Mouse (Mus musculus): Measurements from ENCODE around the gene Fam83e. TPM values are rescaled to one million over a fixed set of nuclear protein-coding genes. Genes with fewer than 3 reads are reported as not detected.

The Fam83e gene
- total RNA-seq (2012; rRNA removed) (0.95 and 1.0 TPM in 2 replicates), polyA plus RNA-seq (2012; ENCODE audit: insufficient read depth in 1 of 2, insufficient read length in 2 of 2, low read depth in 1 of 2, low replicate concordance in 2 of 2, missing spikeins in 1 of 2) (under 1 TPM in 1 of 2 experiments, not detected in 1; 0.43 TPM)

GRCm38 (mm10) chr7:45720413-45721233, at the start of gene Fam83e:
Fam83e (plus strand) TSS chr7:45721212.
- DNase-seq (ENCODE audit: low read depth, low spot score): peak; percentile 46
- Histone ChIP-seq H3K4me3 (ENCODE audit: control insufficient read depth in 1 of 2, insufficient read depth in 1 of 2, low read depth in 2 of 2, low read length in 2 of 2) (peak within 1 kb of the TSS in 1 of 2 experiments; percentile 69; a peak in 2 of 4 replicates), H3K9me3 (replicated peaks; ENCODE audit: insufficient read depth, low read length) (no peaks in the 10 kb centered on the region), H3K36me3 (ENCODE audit: control insufficient read depth in 1 of 2, insufficient read depth in 2 of 2, low read length in 2 of 2) (peaks cover 2% of the 10 kb centered on the region in 2 experiments; a peak in 3 of 4 replicates), H3K79me2 (ENCODE audit: control insufficient read depth, insufficient read depth, low read length, poor library complexity) (peaks cover 40% of the 10 kb centered on the region), H3K27ac (ENCODE audit: control insufficient read depth, low read depth, low read length) (no peak within 1 kb of the TSS), H3K9ac (ENCODE audit: control insufficient read depth, low read depth, low read length, poor library complexity, severe bottlenecking) (peak within 1 kb of the TSS; percentile 87; the same call in 1 of the 2 replicates), H3K4me1 (ENCODE audit: control insufficient read depth in 1 of 2, insufficient read depth in 2 of 2, low read length in 2 of 2) (peaks cover 0 to 3% of the 10 kb centered on the region in 2 experiments; a peak in 1 of 4 replicates), H3K27me3 (ENCODE audit: control insufficient read depth in 1 of 2, insufficient read depth in 2 of 2, low read length in 2 of 2) (no peaks in the 10 kb centered on the region)
- TF ChIP-seq POLR2A (IDR thresholded peaks at IDR 0.05; ENCODE audit: control insufficient read depth in 1 of 2, insufficient read depth in 1 of 2, low read depth in 1 of 2, low read length in 2 of 2, poor library complexity in 1 of 2) (peak in 1 of 2 experiments; percentile 54; a peak in 1 of 4 replicates), E2F4 (IDR thresholded peaks at IDR 0.05; ENCODE audit: borderline replicate concordance, low read depth, low read length) (no peak), CTCF (IDR thresholded peaks at IDR 0.05 in 2 of 3, conservative IDR thresholded peaks at IDR 0.05 in 1 of 3; ENCODE audit: control insufficient read depth in 1 of 3, insufficient read depth in 1 of 3, low read depth in 2 of 3, low read length in 3 of 3, poor library complexity in 1 of 3, severe bottlenecking in 1 of 3) (peak in 2 of 3 experiments; percentile 4 to 23; a peak in 3 of 6 replicates), MYC (IDR thresholded peaks at IDR 0.05; ENCODE audit: low read depth, low read length) (no peak)

DNA sequence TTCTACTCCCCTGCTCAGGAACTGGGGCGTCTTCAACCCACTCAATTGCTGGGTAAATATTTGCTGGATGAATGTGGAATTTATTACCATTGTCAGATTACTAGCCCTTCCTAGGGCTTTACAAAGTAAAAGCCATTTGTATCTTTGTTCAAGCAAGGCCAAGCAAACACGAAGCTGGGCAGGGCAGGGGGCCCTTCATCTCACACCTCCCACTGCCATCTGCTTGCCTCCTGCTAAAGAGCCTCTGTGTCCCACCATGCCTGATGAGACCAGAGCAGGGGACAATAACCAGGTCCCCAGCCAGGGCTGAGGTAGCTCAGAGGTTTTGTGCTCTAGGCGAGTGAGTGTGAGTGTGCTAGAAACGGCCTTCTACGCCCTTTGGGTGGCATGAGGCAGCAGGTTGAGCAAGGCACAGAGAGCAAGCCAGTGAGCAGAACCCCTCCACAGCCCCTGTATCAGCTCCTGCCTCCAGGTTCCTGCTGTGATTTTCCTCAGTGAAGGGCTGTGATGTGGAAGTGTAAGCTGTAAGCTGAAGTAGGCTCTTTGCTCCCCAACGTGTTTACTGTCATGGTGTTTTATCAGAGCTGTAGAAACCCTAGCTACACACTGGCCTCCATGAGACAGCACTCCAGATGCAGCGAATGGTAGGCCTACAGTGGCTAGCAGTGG, 43.3 kb upstream of the Fam83e start:
- TF ChIP-seq ZKSCAN1 (IDR thresholded peaks at IDR 0.05; ENCODE audit: low read depth, low read length) (no peak), MAZ (IDR thresholded peaks at IDR 0.05; ENCODE audit: low read depth, low read length) (no peak), ZMIZ1 (IDR thresholded peaks at IDR 0.05; ENCODE audit: low read depth, low read length) (no peak), GABPA (IDR thresholded peaks at IDR 0.05; ENCODE audit: low read depth, low read length) (no peak), JUND (IDR thresholded peaks at IDR 0.05; ENCODE audit: low read depth, low read length) (no peak), MAX (IDR thresholded peaks at IDR 0.05; ENCODE audit: low read length) (no peak), RCOR1 (IDR thresholded peaks at IDR 0.05; ENCODE audit: low read depth, low read length) (no peak), POLR2A (IDR thresholded peaks at IDR 0.05; ENCODE audit: control insufficient read depth in 1 of 2, insufficient read depth in 1 of 2, low read depth in 1 of 2, low read length in 2 of 2, poor library complexity in 1 of 2) (no peak), EP300 (IDR thresholded peaks at IDR 0.05; ENCODE audit: low read depth in 1 of 2, low read length in 2 of 2) (no peak), TBP (IDR thresholded peaks at IDR 0.05; ENCODE audit: low read depth, low read length) (no peak), POLR2AphosphoS2 (IDR thresholded peaks at IDR 0.05; ENCODE audit: low read length) (no peak), NRF1 (IDR thresholded peaks at IDR 0.05; ENCODE audit: insufficient read depth, low read depth, low read length, poor library complexity, severe bottlenecking) (no peak), SIN3A (IDR thresholded peaks at IDR 0.05; ENCODE audit: low read length) (no peak), RAD21 (IDR thresholded peaks at IDR 0.05; ENCODE audit: low read depth, low read length) (no peak), TCF12 (IDR thresholded peaks at IDR 0.05; ENCODE audit: low read depth, low read length) (no peak), NELFE (IDR thresholded peaks at IDR 0.05; ENCODE audit: low read depth, low read length) (no peak), BHLHE40 (IDR thresholded peaks at IDR 0.05; ENCODE audit: borderline replicate concordance, low read depth, low read length) (no peak), CHD2 (IDR thresholded peaks at IDR 0.05; ENCODE audit: low read length) (no peak), ELF1 (IDR thresholded peaks at IDR 0.05; ENCODE audit: low read depth, low read length) (no peak)
- Histone ChIP-seq H3K27me3 (ENCODE audit: control insufficient read depth in 1 of 2, insufficient read depth in 2 of 2, low read length in 2 of 2) (peaks cover 0 to 1% of the 10 kb centered on the region in 2 experiments; a peak in 1 of 4 replicates), H3K9me3 (replicated peaks; ENCODE audit: insufficient read depth, low read length) (no peaks in the 10 kb centered on the region), H3K36me3 (ENCODE audit: control insufficient read depth in 1 of 2, insufficient read depth in 2 of 2, low read length in 2 of 2) (peaks cover 0 to 17% of the 10 kb centered on the region in 2 experiments; a peak in 2 of 4 replicates), H3K79me2 (ENCODE audit: control insufficient read depth, insufficient read depth, low read length, poor library complexity) (no peaks in the 10 kb centered on the region), H3K27ac (ENCODE audit: control insufficient read depth, low read depth, low read length) (no peak overlapping the region), H3K4me3 (ENCODE audit: control insufficient read depth in 1 of 2, insufficient read depth in 1 of 2, low read depth in 2 of 2, low read length in 2 of 2) (no peak overlapping the region), H3K9ac (ENCODE audit: control insufficient read depth, low read depth, low read length, poor library complexity, severe bottlenecking) (no peak overlapping the region), H3K4me1 (ENCODE audit: control insufficient read depth in 1 of 2, insufficient read depth in 2 of 2, low read length in 2 of 2) (peaks cover 13 to 20% of the 10 kb centered on the region in 2 experiments)
- no peak for DNase-seq (ENCODE audit: low read depth, low spot score)

Measured in MEL (cell line).